Mouse (Mus musculus): ENCODE results near the gene Ehd1.
"Not testable (repeated sequence)": the region's sequence is repeated elsewhere in the genome, so short reads cannot be mapped to it uniquely, and the experiment has no call there.

Ehd1 gene

DNA sequence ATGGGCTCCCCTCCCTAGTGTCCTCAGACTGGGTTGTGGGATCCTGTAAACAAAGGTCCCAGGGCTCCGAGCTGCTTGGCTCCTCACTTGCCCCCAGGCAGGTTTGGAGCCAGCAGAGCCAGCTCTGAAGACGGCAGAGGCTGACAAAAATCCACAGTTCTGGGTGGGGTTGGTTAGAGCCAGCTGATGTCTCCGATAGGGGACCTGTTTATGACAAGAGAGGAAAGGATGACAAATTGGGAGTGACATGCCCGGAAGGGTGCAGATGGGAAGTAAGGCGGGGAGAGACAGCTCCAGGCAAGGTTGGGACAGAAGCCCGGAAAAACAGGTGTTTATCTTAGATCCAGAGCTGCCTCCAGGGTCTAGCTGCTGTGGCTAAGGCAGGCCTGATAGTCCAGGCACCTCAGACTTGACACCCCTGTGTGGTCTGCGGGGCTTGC is 23.9 kb downstream of the Ehd1 start:
- DNase-seq (ENCODE audit: low read depth, low spot score) = no peak

DNA sequence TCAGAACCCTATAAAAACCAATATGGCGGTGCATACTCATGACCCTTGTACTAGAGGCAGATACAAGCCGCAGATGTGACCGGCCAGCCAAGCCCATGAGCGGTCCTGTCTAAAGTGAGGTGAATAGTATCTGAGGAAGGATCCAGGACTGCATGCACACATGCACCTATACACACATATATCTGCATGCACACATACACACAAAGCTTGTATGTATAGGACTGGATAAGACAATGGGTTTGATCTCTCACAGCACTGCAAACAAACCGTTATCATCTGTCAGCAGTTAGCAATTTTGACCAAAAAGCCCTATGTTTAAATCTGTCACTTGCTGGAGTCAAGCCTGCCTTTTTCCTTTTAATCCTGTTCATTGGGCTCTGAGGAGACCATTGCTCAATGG is 25.6 kb downstream of the Ehd1 start:
- no peak for DNase-seq (ENCODE audit: low read depth, low spot score)

DNA sequence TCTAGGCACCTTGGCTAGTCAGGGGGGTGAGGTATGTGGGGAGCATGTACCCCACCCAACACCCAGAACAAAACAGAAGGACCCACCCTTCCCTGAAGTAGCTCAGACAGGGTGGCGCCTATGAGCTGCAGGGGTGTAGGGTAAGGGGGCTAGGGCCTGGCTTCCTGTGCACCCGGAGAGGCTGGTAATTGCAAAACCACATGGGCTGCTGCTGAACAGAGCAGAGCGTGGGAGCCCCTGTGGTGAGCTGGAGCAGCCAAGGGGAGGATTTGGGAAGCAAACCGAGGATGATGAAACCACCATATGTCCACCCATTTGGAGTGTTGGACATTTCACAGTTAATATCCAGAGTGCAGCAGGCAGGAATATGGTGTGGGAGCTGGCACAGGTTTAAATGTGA is 26.0 kb downstream of the Ehd1 start:
- DNase-seq (ENCODE audit: low read depth, low spot score) = no peak

DNA sequence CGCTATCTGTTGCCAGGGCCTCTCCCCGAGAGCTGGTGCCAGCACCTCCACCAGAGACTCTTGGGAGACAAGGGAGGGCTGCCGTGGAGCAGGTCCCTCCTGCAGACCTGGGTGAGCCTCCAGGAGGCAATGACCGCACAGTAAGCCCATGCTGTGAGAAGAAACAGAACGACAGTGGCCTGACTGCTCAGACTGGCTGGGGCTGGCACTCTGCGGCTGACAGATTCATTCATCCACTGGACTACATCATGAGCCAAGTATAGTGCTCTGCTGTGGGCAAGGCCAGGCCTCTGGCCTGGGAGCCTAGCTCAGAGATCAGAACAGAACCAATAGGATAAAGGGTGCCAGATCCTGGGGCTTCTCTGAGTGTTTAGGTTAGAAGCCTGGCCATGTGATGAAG is 27.3 kb downstream of the Ehd1 start:
- DNase-seq (ENCODE audit: low read depth, low spot score) = no peak

DNA sequence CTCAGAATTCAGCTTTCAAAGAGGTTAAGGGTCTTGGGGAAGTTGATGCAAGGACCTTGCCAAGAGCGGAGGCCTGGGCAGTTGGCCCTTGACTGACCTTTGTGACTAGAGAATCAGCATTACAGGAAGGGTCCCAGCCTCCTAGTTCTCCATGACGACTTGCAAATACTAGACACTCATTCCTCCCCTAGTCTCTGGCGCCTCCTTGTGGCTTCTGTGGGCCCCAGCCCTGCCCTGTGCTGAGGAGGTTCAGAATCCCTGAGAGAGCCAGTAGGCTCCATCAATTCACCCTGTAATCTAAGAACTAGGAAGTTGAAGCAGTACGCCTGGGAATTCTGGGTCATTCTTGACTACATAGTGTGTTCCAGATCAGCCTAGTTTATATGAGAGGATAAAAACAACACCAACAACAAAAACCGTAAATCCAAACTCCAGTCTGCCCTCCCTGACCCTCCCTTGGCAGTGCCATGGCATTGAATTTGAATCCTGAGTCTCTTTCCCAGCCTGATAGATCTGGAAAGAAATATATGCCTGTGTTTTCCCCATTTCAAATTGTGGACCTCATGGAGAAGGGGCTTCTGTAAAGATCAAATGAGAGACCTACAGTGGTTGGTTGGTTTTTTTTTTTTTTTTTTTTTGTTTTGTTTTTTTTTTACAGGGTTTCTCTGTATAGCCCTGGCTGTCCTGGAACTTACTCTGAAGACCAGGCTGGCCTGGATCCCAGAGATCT is 28.4 kb downstream of the Ehd1 start:
- peak; percentile 97 for DNase-seq (ENCODE audit: low read depth, low spot score)

DNA sequence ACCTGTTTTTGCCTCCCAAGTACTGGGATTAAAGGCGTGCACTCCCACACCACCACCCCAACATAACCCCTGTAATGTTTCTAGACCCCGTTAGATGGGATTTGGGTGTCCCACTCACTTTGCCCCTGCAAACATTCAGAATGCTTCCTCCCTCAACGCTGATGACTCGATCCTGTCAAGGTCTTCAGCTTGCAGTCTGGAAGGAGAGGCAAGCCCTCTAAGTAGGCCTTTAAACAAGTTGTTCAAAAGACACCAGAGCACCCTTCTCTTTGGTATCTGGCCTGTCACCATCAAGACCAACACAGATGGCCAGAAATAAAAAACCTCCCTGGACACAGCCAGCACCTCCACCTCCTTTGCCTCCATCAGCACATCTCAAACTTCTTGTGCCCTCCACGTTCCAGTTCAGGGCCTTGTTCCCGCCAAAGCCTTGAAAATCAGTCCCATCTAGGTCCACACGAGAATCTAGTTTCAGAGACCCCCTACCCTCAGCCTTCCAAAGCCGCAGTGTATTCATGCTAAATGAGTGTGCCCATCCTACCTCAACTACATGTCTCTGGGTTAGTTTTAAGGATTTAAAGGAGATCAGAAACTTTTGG is 29.1 kb downstream of the Ehd1 start:
- no peak for DNase-seq (ENCODE audit: low read depth, low spot score)

DNA sequence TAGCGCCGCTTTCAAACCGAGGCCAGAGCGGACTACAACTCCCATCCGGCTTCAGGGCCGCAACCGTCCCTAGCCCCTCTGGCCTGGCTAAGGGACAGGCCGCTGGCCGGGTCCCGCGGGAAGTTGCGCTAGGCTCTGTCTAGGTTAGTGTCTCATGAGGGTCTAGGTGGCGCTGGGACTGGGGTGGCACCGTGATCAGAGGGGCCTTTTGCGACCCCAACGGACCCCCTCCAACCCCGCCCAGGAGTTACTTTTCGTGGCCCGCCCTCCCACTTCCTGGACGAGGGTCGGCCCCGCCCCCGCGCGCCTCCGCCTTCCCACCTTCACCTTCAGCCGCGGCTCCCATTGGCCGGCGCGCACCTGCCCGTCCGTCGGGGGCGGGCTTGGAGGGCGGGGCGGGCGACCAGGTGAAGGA is 29.6 kb downstream of the Ehd1 start, which contains the start of gene Cdc42bpg:
TSS of gene Cdc42bpg (plus strand) at position 320 of the 415 bp plus-strand sequence.
- DNase-seq (ENCODE audit: low read depth, low spot score) = no peak

DNA sequence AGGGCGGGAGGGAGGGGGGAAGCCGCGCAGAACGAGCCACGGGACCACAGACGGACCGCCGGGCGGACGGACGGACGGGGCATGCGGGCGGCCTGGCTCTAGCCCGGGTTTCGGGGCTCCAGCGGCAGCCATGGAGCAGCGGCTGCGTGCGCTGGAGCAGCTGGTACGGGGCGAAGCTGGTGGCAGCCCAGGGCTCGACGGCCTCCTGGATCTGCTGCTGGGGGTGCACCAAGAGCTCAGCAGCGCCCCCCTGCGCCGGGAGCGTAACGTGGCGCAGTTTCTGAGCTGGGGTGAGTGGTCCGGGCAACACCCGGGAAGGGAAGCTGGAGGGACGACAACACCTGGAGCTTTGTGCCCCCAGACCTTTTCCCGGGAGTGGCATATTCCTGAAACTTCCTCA is 30.1 kb downstream of the Ehd1 start:
- no peak for DNase-seq (ENCODE audit: low read depth, low spot score)

DNA sequence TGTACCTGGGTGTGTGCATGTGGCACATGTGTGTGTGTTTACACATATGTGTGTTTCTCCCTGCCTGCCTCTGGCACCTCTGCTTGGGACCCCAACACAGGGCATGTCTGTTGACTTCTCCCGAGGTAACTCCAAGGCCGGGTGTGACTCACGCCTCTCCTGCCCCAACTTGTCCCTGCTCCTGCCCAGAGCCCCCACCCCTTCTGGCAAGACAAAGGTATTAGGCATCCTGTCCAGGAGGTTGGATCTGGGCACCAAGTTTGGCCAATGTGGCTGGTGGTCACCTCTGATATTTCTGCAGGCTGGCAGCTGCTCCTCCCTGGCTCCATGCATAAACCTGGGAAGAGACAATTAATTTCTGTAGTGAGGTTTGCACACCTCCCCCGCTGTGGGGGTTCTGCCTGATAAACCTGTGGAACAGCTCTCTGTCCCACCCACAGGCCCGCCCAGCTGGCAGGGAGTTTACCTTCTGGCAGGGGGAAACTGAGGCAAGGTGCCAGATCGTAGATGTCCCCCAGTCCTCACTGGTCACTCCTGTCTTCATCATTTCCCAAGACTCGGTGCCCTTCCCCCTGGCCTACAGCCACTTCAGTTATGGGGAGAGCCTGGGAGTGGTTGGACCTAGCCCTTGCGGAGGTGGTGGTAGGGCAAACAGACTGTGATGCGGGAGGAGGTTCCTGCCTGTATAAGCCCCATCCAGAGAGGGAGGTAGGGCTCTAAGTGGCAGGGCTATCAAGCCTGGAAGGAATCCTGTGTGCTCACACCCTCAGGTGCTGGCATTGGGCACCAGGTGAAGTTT is 31.4 kb downstream of the Ehd1 start:
- DNase-seq (ENCODE audit: low read depth, low spot score) = no peak

DNA sequence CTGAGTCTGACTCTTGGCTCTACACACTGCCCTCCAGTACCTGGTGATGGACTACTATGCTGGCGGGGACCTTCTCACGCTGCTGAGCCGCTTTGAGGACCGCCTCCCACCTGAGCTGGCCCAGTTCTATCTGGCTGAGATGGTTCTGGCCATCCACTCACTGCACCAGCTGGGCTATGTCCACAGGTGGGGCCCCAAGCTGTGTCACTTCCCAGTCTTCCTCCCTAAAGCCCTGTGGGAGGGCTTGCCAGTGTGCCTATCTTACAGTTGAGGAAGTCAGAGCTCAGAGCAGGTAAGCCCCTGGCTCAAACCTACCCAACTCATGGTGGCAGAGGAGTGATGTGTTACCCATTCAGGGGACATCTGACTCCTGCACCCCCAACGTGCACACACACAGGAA is 33.7 kb downstream of the Ehd1 start:
- DNase-seq (ENCODE audit: low read depth, low spot score) = no peak

DNA sequence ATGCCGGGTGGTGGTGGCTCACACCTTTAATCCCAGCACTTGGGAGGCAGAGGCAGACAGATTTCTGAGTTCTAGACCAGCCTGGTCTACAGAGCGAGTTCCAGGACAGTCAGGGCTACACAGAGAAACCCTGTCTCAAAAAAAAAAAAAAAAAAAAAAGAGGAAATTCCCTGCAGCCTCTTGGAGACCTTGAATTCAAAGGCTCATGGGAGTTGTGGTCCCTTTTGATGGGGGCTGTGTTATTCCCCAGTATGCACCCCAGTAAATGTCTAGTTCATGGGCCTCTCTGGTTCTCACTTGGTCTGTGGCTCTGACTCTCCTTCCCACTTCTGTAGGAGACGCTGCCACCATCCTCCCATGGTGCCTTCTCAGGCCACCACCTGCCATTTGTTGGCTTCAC is 35.3 kb downstream of the Ehd1 start:
- not testable (repeated sequence) for DNase-seq (ENCODE audit: low read depth, low spot score)

DNA sequence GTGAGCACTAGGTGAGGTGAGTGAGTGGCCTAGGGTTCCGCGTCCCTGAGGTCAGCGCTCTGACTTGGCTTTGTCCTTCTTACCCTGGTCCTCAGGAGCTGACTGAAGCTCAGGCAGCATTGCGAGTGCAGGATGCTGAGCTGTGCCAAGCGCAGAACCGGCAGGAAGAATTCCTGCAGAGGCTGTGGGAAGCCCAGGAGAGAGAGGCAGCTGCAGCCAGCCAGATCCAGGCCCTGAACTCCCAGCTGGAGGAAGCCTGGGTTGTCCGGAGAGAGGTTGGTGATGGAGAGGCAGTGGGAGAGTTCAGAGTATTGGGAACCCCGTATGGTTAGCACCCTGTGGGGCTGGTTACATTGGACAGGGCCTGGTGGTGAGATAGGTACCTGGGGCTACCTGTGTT is 37.3 kb downstream of the Ehd1 start:
- no peak for DNase-seq (ENCODE audit: low read depth, low spot score)

DNA sequence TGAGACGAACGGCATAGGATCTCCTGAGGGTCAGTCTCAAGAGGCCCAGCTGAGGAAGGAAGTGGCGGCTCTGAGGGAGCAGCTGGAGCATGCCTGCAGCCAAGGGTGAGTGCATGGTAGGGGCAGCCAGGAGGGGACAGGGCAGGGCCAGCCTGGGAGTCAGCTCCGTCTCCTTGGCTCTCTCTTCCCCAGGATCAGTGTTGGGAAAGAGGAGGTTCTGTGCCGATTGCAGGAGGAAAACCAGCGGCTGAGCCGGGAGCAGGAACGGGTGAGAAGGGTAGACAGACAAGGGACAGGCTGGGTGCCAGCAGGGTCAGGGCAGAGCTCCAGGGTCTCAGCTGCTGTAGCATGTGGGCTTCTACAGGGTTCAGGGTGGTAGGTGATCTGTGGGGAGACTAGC is 38.0 kb downstream of the Ehd1 start:
- no peak for DNase-seq (ENCODE audit: low read depth, low spot score)

DNA sequence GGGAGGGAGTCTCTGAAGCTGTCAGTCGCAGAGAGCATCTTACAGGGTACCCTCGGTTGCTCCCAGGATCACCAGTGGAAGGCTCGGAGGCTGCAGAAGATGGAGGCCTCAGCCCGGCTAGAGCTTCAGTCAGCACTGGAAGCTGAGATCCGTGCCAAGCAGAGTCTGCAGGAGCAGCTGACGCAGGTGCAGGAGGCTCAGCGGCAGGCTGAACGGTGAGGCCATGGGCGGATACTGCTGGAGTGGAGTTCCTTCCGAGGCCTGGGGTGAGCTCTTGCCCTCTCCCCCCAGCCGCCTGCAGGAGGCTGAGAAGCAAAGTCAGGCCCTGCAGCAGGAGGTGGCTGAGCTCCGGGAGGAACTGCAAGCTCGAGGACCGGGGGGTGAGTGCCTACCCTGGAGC is 39.0 kb downstream of the Ehd1 start:
- DNase-seq (ENCODE audit: low read depth, low spot score) = no peak

DNA sequence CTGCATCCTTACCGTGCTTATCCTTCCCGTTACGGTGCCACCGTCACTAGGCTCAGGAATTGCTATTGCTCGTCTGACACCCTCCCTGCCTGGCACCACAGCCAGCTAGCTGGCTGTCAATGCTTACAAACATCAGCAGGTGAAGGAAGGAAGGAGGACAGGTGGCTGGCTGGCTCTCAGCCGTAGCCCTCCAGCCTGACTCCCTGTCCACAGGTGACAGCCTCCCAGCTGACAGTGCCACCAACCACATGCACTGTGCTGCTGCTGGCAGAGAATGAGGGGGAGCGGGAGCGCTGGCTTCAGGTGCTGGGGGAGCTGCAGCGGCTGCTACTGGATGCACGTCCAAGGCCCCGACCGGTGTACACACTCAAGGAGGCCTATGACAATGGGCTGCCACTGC is 41.6 kb downstream of the Ehd1 start:
- no peak for DNase-seq (ENCODE audit: low read depth, low spot score)

DNA sequence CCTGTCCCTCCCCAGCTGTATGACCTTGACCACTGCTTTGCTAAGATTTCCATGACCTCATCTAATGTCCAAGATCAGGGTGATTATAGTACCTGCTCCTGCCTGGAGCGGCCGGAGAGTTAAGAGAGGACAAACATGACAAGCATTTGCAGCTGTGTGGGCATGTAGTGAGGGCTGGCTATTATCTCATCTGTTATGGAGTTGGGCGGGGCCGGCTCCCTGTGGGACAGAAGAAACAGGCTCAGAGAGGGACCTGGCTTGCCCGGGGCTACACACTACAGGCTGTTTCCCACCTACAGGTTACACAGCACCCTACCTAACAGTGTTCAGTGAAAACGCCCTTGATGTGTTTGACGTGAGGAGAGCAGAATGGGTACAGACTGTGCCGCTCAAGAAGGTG is 44.8 kb downstream of the Ehd1 start:
- DNase-seq (ENCODE audit: low read depth, low spot score) = no peak

DNA sequence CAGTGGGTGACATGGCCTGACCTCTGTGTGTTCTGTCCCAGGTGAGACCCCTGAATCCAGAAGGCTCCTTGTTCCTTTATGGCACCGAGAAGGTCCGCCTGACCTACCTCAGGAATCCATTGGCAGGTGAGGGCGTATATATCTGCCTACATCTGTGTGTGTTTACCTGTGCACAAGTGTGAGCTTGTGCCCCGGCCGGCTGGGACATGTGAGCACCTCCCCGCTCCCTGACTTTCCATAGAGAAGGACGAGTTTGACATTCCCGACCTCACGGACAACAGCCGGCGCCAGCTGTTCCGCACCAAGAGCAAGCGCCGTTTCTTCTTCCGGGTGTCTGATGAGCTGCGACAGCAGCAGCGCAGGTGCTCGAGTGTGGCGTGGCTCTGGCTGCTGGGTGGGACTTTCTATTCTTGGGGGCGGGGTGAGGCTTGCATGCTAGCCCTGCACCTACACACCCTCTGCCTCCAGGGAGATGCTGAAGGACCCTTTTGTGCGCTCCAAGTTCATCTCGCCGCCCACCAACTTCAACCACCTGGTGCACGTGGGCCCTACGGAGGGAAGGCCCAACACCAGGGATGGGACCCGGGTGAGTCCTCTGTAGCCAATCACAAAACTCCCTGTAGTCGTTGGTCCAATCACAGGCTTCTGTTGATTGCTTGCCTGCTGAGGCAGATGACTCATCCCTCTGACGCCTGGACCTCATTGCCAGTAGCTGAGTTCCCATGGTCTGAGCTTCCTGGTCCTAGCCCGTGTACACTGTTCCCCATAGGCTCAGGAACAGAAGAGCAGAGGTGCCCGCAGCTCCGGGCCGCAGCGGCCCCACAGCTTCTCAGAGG is 45.5 kb downstream of the Ehd1 start:
- DNase-seq (ENCODE audit: low read depth, low spot score) = peak; percentile 81

DNA sequence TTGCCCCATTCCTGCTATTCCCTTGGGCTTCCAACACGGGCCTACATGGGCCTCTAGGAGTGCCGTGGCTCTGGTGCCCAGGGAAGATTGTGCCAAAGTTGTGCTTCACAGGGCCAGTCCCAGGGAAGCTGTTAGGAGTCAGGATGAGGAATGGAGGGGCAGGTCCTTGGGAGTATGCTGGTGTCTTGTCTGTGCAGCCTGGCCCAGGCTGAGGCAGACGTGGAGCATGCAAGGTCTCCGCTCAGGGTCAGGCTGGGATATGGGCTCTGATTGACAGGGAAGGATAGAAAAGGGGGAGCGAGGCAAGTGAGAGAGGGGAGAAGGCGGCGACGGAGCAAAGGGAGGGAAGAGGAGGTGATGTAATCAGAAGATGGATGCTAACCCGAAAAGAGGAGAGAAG is 48.2 kb downstream of the Ehd1 start:
- DNase-seq (ENCODE audit: low read depth, low spot score) = no peak

DNA sequence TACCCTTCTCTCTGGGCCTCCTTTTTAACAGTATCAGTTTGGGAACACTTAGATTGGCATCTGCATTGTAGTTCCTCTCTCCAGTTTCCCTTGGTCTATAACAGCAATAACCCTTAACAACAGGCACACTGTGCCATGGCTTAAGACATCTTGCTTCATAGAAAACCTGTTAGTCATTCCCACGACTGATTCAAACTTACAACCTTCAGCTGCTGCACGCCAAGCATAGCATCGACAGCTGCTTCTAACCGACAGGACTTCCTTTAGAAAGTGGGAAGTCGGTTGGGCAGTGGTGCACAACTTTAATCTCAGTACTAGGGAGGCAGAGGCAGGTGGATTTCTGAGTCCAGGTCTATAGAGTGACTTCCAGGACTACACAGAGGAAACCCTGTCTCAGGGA is 54.7 kb downstream of the Ehd1 start:
- peak; percentile 58 for DNase-seq (ENCODE audit: low read depth, low spot score)

DNA sequence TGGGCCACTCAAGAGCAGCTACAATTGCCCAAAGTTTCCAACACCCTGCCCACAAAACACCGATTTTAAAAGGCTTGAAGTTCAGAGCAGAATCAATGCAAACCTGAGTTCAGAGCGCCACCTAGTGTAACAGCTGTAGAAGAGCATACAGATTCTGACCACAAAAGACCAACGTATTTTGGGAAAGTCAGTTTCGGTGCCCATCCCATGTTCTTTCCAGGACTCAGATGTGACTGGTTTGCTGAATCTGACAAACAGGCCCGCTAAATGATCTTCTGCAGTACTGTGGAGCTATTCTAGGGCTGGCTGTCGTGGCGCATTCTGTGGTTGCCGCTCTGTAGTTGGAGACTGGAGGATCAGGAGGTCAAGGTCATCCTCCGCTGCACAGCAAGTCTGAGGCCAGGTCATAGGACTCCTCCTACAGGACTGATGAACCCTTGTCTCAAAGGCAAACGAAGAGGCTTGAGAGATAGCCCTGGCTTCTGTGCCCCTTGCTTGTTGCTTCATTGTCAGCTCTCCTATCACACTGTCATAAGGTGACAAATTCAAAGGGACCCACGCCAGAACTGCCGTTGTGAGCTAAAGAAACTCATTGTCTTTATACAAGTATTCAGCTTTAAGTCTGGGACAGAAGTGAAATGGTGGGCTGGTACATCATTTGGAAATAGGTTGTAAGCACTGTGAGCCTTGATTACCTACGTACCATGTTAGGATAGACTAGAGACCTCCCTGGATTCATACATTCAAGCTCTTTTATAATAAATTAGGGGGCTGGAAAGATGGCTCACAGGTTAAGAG is 55.4 kb downstream of the Ehd1 start:
- peak; percentile 83 for DNase-seq (ENCODE audit: low read depth, low spot score)
